Mouse (Mus musculus): ENCODE results near the gene Cadm1. TPM values are rescaled to one million over a fixed set of nuclear protein-coding genes. Genes with fewer than 3 reads are reported as not detected.

Gene Cadm1
- polyA plus RNA-seq, 1 experiment from 2014 or later, result 218 TPM

GRCm38 (mm10) chr9:47608921-47609320 lies 78.9 kb downstream of the Cadm1 start:
- Histone ChIP-seq H3K4me3 (ENCODE audit: low read length) (no peak overlapping the region), H3K4me1 (ENCODE audit: control insufficient read depth, insufficient read depth, low read depth, low read length) (peaks cover 20% of the 10 kb centered on the region), H3K36me3 (ENCODE audit: control insufficient read depth, insufficient read depth, low read length) (no peaks in the 10 kb centered on the region), H3K27me3 (replicated peaks; ENCODE audit: control insufficient read depth, insufficient read depth, low read length) (no peaks in the 10 kb centered on the region), H3K9ac (ENCODE audit: low read depth, low read length) (no peak overlapping the region), H3K4me2 (ENCODE audit: low read length) (no peak overlapping the region), H3K9me3 (ENCODE audit: control insufficient read depth, low read length) (no peaks in the 10 kb centered on the region), H3K27ac (ENCODE audit: low read depth, low read length) (no peak overlapping the region)
- 34% methylated on average over 5 of the region's 6 CpGs for WGBS
- no peak for ATAC-seq

- Histone ChIP-seq H3K27me3 (replicated peaks; ENCODE audit: control insufficient read depth, insufficient read depth, low read length) (no peaks in the 10 kb centered on the region), H3K4me3 (ENCODE audit: low read length) (no peak overlapping the region), H3K4me2 (ENCODE audit: low read length) (no peak overlapping the region), H3K36me3 (ENCODE audit: control insufficient read depth, insufficient read depth, low read length) (no peaks in the 10 kb centered on the region), H3K4me1 (ENCODE audit: control insufficient read depth, insufficient read depth, low read depth, low read length) (peaks cover 21% of the 10 kb centered on the region), H3K9ac (ENCODE audit: low read depth, low read length) (no peak overlapping the region), H3K9me3 (ENCODE audit: control insufficient read depth, low read length) (no peaks in the 10 kb centered on the region), H3K27ac (ENCODE audit: low read depth, low read length) (no peak overlapping the region)
- ATAC-seq, result no peak
- WGBS, result 37% methylated on average over 4 of the region's 4 CpGs
These were observed 79.5 kb downstream of the Cadm1 start for GRCm38 (mm10) chr9:47609443-47609842.

GRCm38 (mm10) chr9:47610316-47610715 lies 80.3 kb downstream of the Cadm1 start:
- peaks cover 23% of the 10 kb centered on the region for H3K4me1 ChIP-seq (ENCODE audit: control insufficient read depth, insufficient read depth, low read depth, low read length)
- no peak overlapping the region for H3K4me3 ChIP-seq (ENCODE audit: low read length)
- WGBS, result 59% methylated on average over 11 of the region's 11 CpGs
- no peak overlapping the region for H3K4me2 ChIP-seq (ENCODE audit: low read length)
- ATAC-seq, result no peak
- H3K27ac ChIP-seq (ENCODE audit: low read depth, low read length), result no peak overlapping the region
- no peaks in the 10 kb centered on the region for H3K27me3 ChIP-seq (replicated peaks; ENCODE audit: control insufficient read depth, insufficient read depth, low read length)
- no peaks in the 10 kb centered on the region for H3K36me3 ChIP-seq (ENCODE audit: control insufficient read depth, insufficient read depth, low read length)
- no peaks in the 10 kb centered on the region for H3K9me3 ChIP-seq (ENCODE audit: control insufficient read depth, low read length)
- no peak overlapping the region for H3K9ac ChIP-seq (ENCODE audit: low read depth, low read length)

GRCm38 (mm10) chr9:47612894-47613412 lies 83.0 kb downstream of the Cadm1 start:
- no peak overlapping the region for H3K9ac ChIP-seq (ENCODE audit: low read depth, low read length)
- no peak overlapping the region for H3K4me2 ChIP-seq (ENCODE audit: low read length)
- 77% methylated on average over 13 of the region's 13 CpGs for WGBS
- no peak overlapping the region for H3K4me3 ChIP-seq (ENCODE audit: low read length)
- H3K9me3 ChIP-seq (ENCODE audit: control insufficient read depth, low read length), result no peaks in the 10 kb centered on the region
- no peak for ATAC-seq
- H3K27me3 ChIP-seq (replicated peaks; ENCODE audit: control insufficient read depth, insufficient read depth, low read length), result no peaks in the 10 kb centered on the region
- H3K27ac ChIP-seq (ENCODE audit: low read depth, low read length), result no peak overlapping the region
- H3K36me3 ChIP-seq (ENCODE audit: control insufficient read depth, insufficient read depth, low read length), result no peaks in the 10 kb centered on the region
- H3K4me1 ChIP-seq (ENCODE audit: control insufficient read depth, insufficient read depth, low read depth, low read length), result peaks cover 37% of the 10 kb centered on the region

- Histone ChIP-seq H3K4me2 (ENCODE audit: low read length) (no peak overlapping the region), H3K9me3 (ENCODE audit: control insufficient read depth, low read length) (no peaks in the 10 kb centered on the region), H3K4me1 (ENCODE audit: control insufficient read depth, insufficient read depth, low read depth, low read length) (peaks cover 28% of the 10 kb centered on the region), H3K9ac (ENCODE audit: low read depth, low read length) (no peak overlapping the region), H3K27me3 (replicated peaks; ENCODE audit: control insufficient read depth, insufficient read depth, low read length) (no peaks in the 10 kb centered on the region), H3K27ac (ENCODE audit: low read depth, low read length) (no peak overlapping the region), H3K4me3 (ENCODE audit: low read length) (no peak overlapping the region), H3K36me3 (ENCODE audit: control insufficient read depth, insufficient read depth, low read length) (no peaks in the 10 kb centered on the region)
- WGBS, result 49% methylated on average over 6 of the region's 6 CpGs
- ATAC-seq, result peak; percentile 46; the same call in 1 of the 2 replicates
These were observed 85.1 kb downstream of the Cadm1 start for GRCm38 (mm10) chr9:47615049-47615448.

- H3K27ac ChIP-seq (ENCODE audit: low read depth, low read length), result no peak overlapping the region
- no peaks in the 10 kb centered on the region for H3K36me3 ChIP-seq (ENCODE audit: control insufficient read depth, insufficient read depth, low read length)
- no peak overlapping the region for H3K4me3 ChIP-seq (ENCODE audit: low read length)
- H3K4me2 ChIP-seq (ENCODE audit: low read length), result no peak overlapping the region
- H3K9me3 ChIP-seq (ENCODE audit: control insufficient read depth, low read length), result no peaks in the 10 kb centered on the region
- no peaks in the 10 kb centered on the region for H3K27me3 ChIP-seq (replicated peaks; ENCODE audit: control insufficient read depth, insufficient read depth, low read length)
- WGBS, result 66% methylated on average over 4 of the region's 4 CpGs
- no peak for ATAC-seq
- H3K9ac ChIP-seq (ENCODE audit: low read depth, low read length), result no peak overlapping the region
- peaks cover 26% of the 10 kb centered on the region for H3K4me1 ChIP-seq (ENCODE audit: control insufficient read depth, insufficient read depth, low read depth, low read length)
These were observed 86.4 kb downstream of the Cadm1 start for GRCm38 (mm10) chr9:47616391-47616790.

- Histone ChIP-seq H3K4me3 (ENCODE audit: low read length) (no peak overlapping the region), H3K9me3 (ENCODE audit: control insufficient read depth, low read length) (no peaks in the 10 kb centered on the region), H3K4me2 (ENCODE audit: low read length) (no peak overlapping the region), H3K36me3 (ENCODE audit: control insufficient read depth, insufficient read depth, low read length) (no peaks in the 10 kb centered on the region), H3K4me1 (ENCODE audit: control insufficient read depth, insufficient read depth, low read depth, low read length) (peaks cover 27% of the 10 kb centered on the region), H3K27me3 (replicated peaks; ENCODE audit: control insufficient read depth, insufficient read depth, low read length) (no peaks in the 10 kb centered on the region), H3K27ac (ENCODE audit: low read depth, low read length) (no peak overlapping the region), H3K9ac (ENCODE audit: low read depth, low read length) (no peak overlapping the region)
- 0 out of 2 replicates have a peak, but pooled peaks have one; percentile 37 for ATAC-seq
- 69% methylated on average over 8 of the region's 8 CpGs for WGBS
These were observed 89.6 kb downstream of the Cadm1 start for GRCm38 (mm10) chr9:47619501-47620029.

GRCm38 (mm10) chr9:47623447-47624445 lies 93.8 kb downstream of the Cadm1 start:
- peak; percentile 57; the same call in 1 of the 2 replicates for ATAC-seq
- Histone ChIP-seq H3K4me1 (ENCODE audit: control insufficient read depth, insufficient read depth, low read depth, low read length) (peaks cover 9% of the 10 kb centered on the region), H3K27me3 (replicated peaks; ENCODE audit: control insufficient read depth, insufficient read depth, low read length) (no peaks in the 10 kb centered on the region), H3K36me3 (ENCODE audit: control insufficient read depth, insufficient read depth, low read length) (no peaks in the 10 kb centered on the region), H3K4me3 (ENCODE audit: low read length) (no peak overlapping the region), H3K27ac (ENCODE audit: low read depth, low read length) (no peak overlapping the region), H3K9ac (ENCODE audit: low read depth, low read length) (no peak overlapping the region), H3K4me2 (ENCODE audit: low read length) (no peak overlapping the region), H3K9me3 (ENCODE audit: control insufficient read depth, low read length) (no peaks in the 10 kb centered on the region)
- WGBS, result 52% methylated on average over 12 of the region's 12 CpGs

Data from hindbrain, embryonic 16.5 days (tissue).